Mouse (Mus musculus): ENCODE data around the gene Actl7a. TPM values are rescaled to one million over a fixed set of nuclear protein-coding genes. Genes with fewer than 3 reads are reported as not detected.

Actl7a gene
- polyA plus RNA-seq (2017; shearing (Covaris generic)), result not detected

GRCm38 (mm10) chr4:56743363-56744195 is at the start of gene Actl7a:
Actl7a (plus strand) TSS chr4:56743413.

DNA sequence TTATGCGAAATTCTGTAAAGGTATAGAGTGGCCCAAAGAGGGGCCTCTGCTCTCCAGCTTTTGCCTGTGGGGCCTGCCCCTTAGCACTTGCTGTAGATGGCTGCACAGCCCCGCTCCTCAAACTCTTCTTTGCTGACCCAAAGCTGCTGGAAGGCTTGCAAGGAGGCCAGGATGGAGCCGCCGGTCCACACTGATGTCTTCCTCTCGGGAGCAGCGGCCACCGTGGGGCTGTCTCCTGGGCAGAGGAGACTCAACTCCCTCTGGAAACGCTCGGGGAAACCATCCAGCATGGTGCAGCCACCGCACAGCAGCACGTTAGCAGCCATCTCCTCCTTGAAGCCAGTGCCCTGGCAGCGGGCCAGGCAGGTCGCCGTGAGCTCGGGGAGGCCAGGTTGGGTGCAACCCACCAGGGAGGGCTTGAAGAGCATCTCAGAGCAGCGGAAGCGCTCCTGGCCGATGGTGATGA is 3.2 kb upstream of the Actl7a start, which contains the start of gene Gm26657:
Gene Gm26657 (plus strand): TSS at position 51 of the 466 bp plus-strand sequence.

GRCm38 (mm10) chr4:56741041-56741493 is 2.1 kb upstream of the Actl7a start, which contains the start of gene Actl7b:
Actl7b (minus strand) TSS chr4:56741443.

Other genes starting within 250 kb of the Actl7a start
- gene Gm26657, start 3.3 kb upstream of the Actl7a start, polyA plus RNA-seq (2017; shearing (Covaris generic)), result not detected
- gene Actl7b, start 2.0 kb upstream of the Actl7a start, polyA plus RNA-seq (2017; shearing (Covaris generic)), result not detected
- 45.6 TPM for gene Elp1, start 58.9 kb downstream of the Actl7a start, polyA plus RNA-seq (2017; shearing (Covaris generic))
- gene Fam206a, start 58.9 kb downstream of the Actl7a start, polyA plus RNA-seq (2017; shearing (Covaris generic)), result 24.6 TPM
- gene Ctnnal1, start 121.8 kb downstream of the Actl7a start, polyA plus RNA-seq (2017; shearing (Covaris generic)), result 1.7 TPM
- 2.3 TPM for gene Tmem245, start 204.0 kb downstream of the Actl7a start, polyA plus RNA-seq (2017; shearing (Covaris generic))
- gene Frrs1l, start 247.0 kb downstream of the Actl7a start, polyA plus RNA-seq (2017; shearing (Covaris generic)), result not detected

Data from inflammation-experienced regulatory T-cells, adult 16 weeks (primary cell).